Mouse (Mus musculus) neural tube, embryonic 13.5 days (tissue): ENCODE measurements at regions not wholly inside any gene's neighbourhood (a gene's known extent, or its start where the extent isn't known, plus 50 kb on each side); places are given as distances from the start of the nearest gene placed in this dataset.

Experiments
- ATAC-seq: fragments of 200-750 bp; cut with Nextera tagmentation; 2 replicates; pipeline ENCODE4 v1.8.0; 2017; ENCODE audit warnings: low read depth, mild to moderate bottlenecking, moderate TSS enrichment, moderate library complexity
- H3K27ac ChIP-seq: fragments of 300-500 bp; sonication (generic); replicated peaks from 2 replicates; pipeline ENCODE4 v1.5.1; 2015; ENCODE audit warnings: moderate library complexity, mild to moderate bottlenecking, inconsistent platforms
- H3K27me3 ChIP-seq: fragments of 300-500 bp; sonication (generic); 2 replicates; pipeline ENCODE4 v1.6.1; 2015; ENCODE audit warnings: mild to moderate bottlenecking, inconsistent platforms
- H3K36me3 ChIP-seq: fragments of 300-500 bp; sonication (generic); 2 replicates; pipeline ENCODE4 v1.6.1; 2015; ENCODE audit warnings: mild to moderate bottlenecking, inconsistent platforms
- H3K4me1 ChIP-seq: fragments of 300-500 bp; sonication (generic); replicated peaks from 2 replicates; pipeline ENCODE4 v1.6.1; 2015; ENCODE audit warnings: inconsistent platforms
- H3K4me2 ChIP-seq: fragments of 300-500 bp; sonication (generic); 2 replicates; pipeline ENCODE4 v1.6.1; 2015; ENCODE audit warnings: inconsistent platforms, mild to moderate bottlenecking, moderate library complexity
- H3K4me3 ChIP-seq: fragments of 300-500 bp; sonication (generic); 2 replicates; pipeline ENCODE4 v1.5.1; 2015; ENCODE audit warnings: mild to moderate bottlenecking, inconsistent platforms
- H3K9ac ChIP-seq: fragments of 300-500 bp; sonication (generic); 2 replicates; pipeline ENCODE4 v1.6.1; 2015; ENCODE audit warnings: moderate library complexity, mild to moderate bottlenecking, inconsistent platforms
- H3K9me3 ChIP-seq: fragments of 300-500 bp; sonication (generic); 2 replicates; pipeline ENCODE4 v1.6.1; 2016; ENCODE audit warnings: inconsistent platforms
- WGBS: fragments of 180-500 bp; shearing (Covaris S2); methylation state at CpG from one replicate; pipeline ENCODE4 v1.1.7; 2015; 5-methylcytosine and 5-hydroxymethylcytosine counted together

DNA sequence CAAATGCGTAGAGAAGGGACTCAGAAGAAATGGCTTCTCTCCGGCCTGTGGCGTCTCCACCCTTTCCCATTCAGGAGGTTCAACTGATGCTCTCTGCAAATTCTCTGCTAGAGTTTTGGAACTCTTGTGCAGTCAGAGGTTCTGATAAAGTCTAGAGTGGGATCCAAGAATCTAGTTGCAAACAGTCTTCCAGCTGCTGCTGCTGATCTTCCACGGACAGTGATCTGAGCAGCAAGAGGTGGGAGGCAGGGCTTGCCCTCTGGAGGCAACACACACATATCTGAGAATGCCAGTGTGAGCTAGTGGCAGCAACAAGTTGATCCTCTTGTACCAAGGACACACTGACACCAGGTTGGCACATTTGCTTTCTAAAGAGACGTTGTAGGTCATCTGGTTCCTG lies 93.4 kb upstream of the Gas1 start:
- WGBS = 93% methylated on average over 5 of the region's 5 CpGs
- H3K4me1 ChIP-seq = peaks cover 30% of the 10 kb centered on the region
- no peaks in the 10 kb centered on the region for H3K36me3 ChIP-seq
- no peak overlapping the region for H3K27ac ChIP-seq
- H3K4me3 ChIP-seq = no peak overlapping the region
- peaks cover 14% of the 10 kb centered on the region for H3K9me3 ChIP-seq
- 0 out of 2 replicates have a peak, but pooled peaks cover 8% of the 10 kb centered on the region for H3K27me3 ChIP-seq
- no peak for ATAC-seq
- no peak overlapping the region for H3K9ac ChIP-seq
- no peak overlapping the region for H3K4me2 ChIP-seq

DNA sequence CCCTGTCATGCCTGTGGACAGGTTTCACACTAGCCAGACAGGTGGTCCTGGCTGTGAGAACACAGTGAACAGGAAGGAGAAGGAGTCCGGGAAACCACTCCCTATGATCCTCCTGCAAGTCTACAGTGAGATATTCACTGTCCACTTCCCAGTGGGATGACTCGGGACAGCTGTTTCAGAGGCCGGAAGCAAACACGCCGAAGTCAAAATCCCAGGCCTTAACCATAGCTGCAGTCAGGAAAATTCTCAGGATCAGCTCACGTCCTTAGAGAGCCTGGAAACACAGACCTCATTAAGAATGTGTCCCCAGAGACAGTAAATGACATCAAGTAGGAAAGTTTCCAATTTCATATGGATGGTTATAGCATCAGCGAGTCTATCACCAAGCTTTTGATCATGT lies 96.2 kb upstream of the Gas1 start:
- Histone ChIP-seq H3K4me1 (peaks cover 12% of the 10 kb centered on the region), H3K36me3 (no peaks in the 10 kb centered on the region), H3K27me3 (0 out of 2 replicates have a peak, but pooled peaks cover 8% of the 10 kb centered on the region), H3K4me3 (no peak overlapping the region), H3K27ac (no peak overlapping the region), H3K9ac (no peak overlapping the region), H3K4me2 (no peak overlapping the region), H3K9me3 (peaks cover 14% of the 10 kb centered on the region)
- WGBS = 76% methylated on average over 7 of the region's 7 CpGs
- ATAC-seq = no peak

DNA sequence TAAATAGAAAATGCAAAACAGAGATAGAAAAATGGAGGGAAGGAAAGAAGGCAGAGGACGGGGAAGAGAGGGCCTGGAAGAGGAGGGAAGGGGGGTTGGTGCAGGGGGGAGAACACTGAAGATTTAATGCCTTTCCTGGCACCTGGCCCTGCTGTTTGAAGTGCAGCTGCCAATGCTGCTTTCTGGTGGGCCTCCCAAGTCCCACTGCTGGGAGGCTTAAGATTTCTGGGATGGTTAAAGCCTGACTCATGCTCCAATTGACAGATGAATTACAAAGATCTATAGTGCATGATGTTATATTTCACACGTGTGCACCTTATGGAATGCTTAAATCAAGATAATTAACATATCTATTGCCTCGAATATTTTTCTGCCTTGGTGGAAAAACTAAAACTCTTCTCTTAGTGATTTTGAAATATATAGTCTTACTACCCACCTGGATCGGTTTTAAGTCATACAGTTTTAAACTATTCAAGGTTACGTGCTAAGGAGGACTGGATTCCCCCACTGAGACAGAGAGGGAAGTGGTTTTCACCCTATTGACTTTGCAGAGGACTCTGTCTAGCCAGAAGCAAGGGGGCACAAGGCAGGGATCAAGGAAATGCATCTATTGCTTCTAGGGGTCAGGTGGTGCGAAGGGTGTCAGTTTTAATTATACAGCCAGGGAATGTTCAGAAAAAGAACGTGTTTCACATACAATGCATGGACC lies 105.5 kb upstream of the Gas1 start:
- Histone ChIP-seq H3K9me3 (no peaks in the 10 kb centered on the region), H3K4me1 (peaks cover 10% of the 10 kb centered on the region), H3K27ac (no peak overlapping the region), H3K9ac (no peak overlapping the region), H3K27me3 (no peaks in the 10 kb centered on the region), H3K4me2 (no peak overlapping the region), H3K36me3 (no peaks in the 10 kb centered on the region), H3K4me3 (no peak overlapping the region)
- ATAC-seq = no peak
- 55% methylated on average over 7 of the region's 7 CpGs for WGBS

DNA sequence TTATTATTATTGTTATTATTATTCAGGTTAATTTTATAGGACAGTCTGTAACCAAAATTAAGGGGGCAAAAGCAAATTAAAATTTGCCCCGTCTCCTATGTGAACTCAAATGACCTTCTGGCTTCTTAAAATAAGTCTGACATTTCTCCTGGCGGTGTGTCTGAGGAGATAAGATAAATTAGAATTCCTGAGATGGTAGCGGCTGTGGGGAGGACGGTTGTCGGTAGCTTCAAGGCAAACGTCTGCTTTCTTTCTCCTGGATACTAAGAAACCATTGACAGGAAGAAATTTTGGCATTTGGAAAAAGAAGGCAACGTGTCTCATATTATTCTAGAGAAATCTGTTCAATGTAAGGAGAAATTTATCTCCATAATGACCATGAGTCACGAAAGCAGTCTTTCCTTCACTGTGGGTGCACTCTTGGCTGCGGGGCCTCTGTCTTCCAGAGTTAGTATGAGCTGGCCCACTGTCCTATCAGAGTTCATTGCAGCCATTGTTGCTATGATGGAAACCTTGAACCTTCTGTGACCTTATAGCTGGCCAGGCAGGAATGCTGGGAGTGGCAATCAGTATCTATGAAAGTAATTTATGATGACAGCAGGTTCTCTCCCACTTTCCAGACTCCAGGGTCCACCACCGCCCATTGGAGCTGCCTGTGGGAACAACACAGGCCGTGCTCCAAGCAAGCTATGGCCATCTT lies 109.5 kb upstream of the Gas1 start:
- H3K27ac ChIP-seq = no peak overlapping the region
- H3K4me2 ChIP-seq = no peak overlapping the region
- no peak overlapping the region for H3K9ac ChIP-seq
- H3K4me3 ChIP-seq = no peak overlapping the region
- no peaks in the 10 kb centered on the region for H3K9me3 ChIP-seq
- peaks cover 10% of the 10 kb centered on the region for H3K4me1 ChIP-seq
- ATAC-seq = no peak
- no peaks in the 10 kb centered on the region for H3K27me3 ChIP-seq
- WGBS = 69% methylated on average over 11 of the region's 11 CpGs
- H3K36me3 ChIP-seq = no peaks in the 10 kb centered on the region

DNA sequence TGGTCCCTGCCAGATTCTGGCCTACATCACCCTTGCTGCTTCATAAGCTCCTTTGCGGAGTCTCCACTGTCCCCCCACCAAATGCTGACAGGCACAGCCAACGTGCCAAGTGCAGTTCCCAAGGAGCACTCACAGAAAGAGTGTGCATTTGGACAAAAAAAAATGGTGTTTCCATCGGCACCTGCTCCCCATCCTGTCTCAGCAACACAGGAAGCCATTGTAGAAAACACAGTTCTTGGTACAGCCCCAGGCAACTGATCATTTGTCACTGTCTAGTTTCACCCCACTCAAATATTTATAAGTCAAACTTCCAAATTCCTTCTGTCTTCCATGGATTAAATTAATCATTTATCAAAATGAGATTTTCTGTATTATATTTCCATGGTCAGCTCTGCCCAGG lies 112.5 kb upstream of the Gas1 start:
- Histone ChIP-seq H3K9ac (no peak overlapping the region), H3K4me2 (no peak overlapping the region), H3K36me3 (no peaks in the 10 kb centered on the region), H3K27ac (no peak overlapping the region), H3K4me1 (no peaks in the 10 kb centered on the region), H3K27me3 (no peaks in the 10 kb centered on the region), H3K4me3 (no peak overlapping the region), H3K9me3 (no peaks in the 10 kb centered on the region)
- no peak for ATAC-seq
- 35% methylated on average over 3 of the region's 3 CpGs for whole genome bisulfite sequencing

DNA sequence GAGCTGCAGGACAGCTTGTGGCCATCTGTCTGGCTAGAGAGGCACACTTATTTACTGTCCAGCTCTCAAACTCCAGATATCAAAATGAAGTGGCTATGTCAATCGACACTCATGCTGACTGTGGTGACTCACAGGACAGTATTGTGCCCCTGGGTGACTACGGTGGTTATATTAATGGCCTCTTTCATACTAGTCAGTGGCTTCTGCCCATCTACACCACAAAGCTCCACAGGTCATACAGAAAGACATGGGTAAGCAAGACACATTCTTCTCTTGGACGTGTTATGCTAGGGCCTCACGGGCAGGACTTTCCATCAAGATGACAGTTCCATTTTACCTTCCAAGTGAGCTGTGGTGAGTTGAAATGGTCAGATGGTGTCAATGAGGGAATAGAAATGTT lies 113.7 kb upstream of the Gas1 start:
- H3K27ac ChIP-seq = no peak overlapping the region
- H3K4me3 ChIP-seq = no peak overlapping the region
- no peak for ATAC-seq
- H3K9ac ChIP-seq = no peak overlapping the region
- no peaks in the 10 kb centered on the region for H3K9me3 ChIP-seq
- H3K4me1 ChIP-seq = no peaks in the 10 kb centered on the region
- no peaks in the 10 kb centered on the region for H3K27me3 ChIP-seq
- no peak overlapping the region for H3K4me2 ChIP-seq
- no peaks in the 10 kb centered on the region for H3K36me3 ChIP-seq
- 78% methylated on average over 4 of the region's 4 CpGs for WGBS

DNA sequence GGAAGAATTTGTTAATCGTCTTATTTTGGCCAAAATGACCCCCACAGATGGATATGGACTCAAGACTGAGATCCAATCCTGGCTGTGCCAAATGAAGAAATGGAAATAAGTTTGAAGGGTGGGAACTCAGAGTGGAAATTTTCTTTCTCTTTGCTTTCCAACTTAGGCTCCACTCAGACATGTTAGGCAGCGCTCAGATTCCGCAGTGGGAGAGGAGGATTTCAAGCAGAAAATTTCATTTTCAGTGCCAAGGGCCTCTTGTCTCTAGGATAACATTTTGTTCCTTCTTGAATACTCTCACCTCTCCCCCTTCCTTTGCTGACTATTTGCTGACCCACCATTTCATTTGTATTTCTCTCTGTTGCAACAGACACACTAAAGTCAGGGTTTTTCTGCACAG lies 114.2 kb upstream of the Gas1 start:
- Histone ChIP-seq H3K9ac (no peak overlapping the region), H3K27ac (no peak overlapping the region), H3K4me3 (no peak overlapping the region), H3K27me3 (no peaks in the 10 kb centered on the region), H3K9me3 (no peaks in the 10 kb centered on the region), H3K36me3 (no peaks in the 10 kb centered on the region), H3K4me2 (no peak overlapping the region), H3K4me1 (no peaks in the 10 kb centered on the region)
- 91% methylated on average over 3 of the region's 3 CpGs for WGBS
- ATAC-seq = no peak

DNA sequence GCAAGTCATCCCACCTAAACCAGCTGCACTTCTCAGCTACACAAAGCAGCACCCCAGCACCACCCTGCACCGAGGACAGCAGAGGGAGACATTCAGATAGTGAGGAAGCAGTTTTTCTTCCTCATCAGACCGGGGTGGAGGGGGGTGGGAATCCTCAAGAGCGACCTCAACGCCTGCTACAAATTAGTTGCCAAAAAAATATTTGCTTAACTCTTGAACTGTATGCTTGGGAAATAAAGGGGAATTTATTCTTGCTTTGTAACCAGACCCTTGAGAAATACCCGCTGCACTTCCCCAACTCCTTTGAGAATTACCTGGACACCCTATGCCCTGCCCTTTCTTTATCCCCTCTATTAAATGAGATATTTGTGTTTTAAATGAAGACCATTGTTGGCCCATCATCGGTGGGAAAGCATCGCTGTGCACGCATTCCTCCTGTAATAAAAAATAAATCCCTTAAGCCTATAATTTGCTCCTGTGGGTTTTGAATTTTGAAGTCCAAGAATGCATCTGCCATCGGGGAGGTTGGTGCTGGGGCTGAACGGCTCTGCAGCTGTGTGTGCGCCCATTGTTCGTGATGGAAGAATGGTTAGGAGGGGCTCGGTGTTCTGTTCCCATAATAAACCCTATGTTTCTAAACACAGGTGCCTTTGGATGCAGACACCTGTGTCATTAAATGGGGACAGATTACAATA lies 119.2 kb upstream of the Gas1 start:
- 75% methylated on average over 13 of the region's 13 CpGs for WGBS
- Histone ChIP-seq H3K27ac (no peak overlapping the region), H3K9ac (no peak overlapping the region), H3K4me1 (peaks cover 12% of the 10 kb centered on the region; the same call in 1 of the 2 replicates), H3K27me3 (no peaks in the 10 kb centered on the region), H3K4me3 (no peak overlapping the region), H3K36me3 (no peaks in the 10 kb centered on the region), H3K9me3 (no peaks in the 10 kb centered on the region), H3K4me2 (no peak overlapping the region)
- no peak for ATAC-seq

DNA sequence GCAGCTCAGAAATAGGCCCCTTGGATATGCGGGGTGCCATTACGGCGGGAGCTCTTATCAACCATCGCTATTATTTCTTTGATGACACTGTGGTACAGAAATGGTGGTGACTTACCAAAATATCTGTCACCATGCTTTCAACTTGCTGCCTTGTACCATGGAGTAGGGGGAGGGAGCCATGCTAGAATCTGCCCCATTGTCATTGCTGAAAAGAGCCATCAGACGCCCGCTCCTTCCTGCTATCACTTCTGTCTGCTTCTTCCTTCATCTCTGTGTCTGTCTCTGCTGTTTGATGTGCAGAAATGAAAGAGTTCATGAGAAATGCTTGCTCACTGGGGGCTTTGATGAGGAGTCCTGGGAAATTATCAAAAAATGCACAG lies 119.7 kb upstream of the Gas1 start:
- H3K27me3 ChIP-seq = no peaks in the 10 kb centered on the region
- ATAC-seq = no peak
- H3K4me1 ChIP-seq = peaks cover 12% of the 10 kb centered on the region; the same call in 1 of the 2 replicates
- WGBS = 94% methylated on average over 6 of the region's 6 CpGs
- no peaks in the 10 kb centered on the region for H3K36me3 ChIP-seq
- H3K4me3 ChIP-seq = no peak overlapping the region
- H3K9ac ChIP-seq = no peak overlapping the region
- H3K9me3 ChIP-seq = no peaks in the 10 kb centered on the region
- H3K27ac ChIP-seq = no peak overlapping the region
- H3K4me2 ChIP-seq = no peak overlapping the region

DNA sequence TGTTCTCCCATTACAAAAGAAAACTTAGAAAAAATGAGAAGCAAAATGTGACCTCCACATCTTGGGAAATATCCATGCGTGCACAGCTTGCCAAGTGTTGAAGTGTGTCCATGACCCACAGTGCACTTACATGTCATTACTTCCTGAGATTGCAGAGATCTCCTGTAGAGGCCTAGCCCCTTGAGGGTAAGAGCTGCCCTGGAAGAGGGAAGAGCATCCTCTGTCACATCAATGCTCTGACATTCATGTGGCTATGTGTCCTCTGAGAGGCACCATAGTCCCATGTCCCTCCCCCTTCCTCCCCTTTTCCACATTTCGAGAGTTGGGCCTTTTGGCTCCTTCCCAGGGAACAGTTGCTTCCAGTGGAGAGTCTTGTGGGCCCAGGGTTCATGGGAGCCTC lies 121.4 kb upstream of the Gas1 start:
- ATAC-seq = no peak
- Histone ChIP-seq H3K4me3 (no peak overlapping the region), H3K27me3 (no peaks in the 10 kb centered on the region), H3K9me3 (no peaks in the 10 kb centered on the region), H3K36me3 (no peaks in the 10 kb centered on the region), H3K4me2 (no peak overlapping the region), H3K9ac (no peak overlapping the region), H3K27ac (0 out of 2 replicates have a peak overlapping the region, but pooled peaks have one; percentile 11), H3K4me1 (peaks cover 12% of the 10 kb centered on the region; the same call in 1 of the 2 replicates)
- WGBS = 66% methylated on average over 2 of the region's 2 CpGs

DNA sequence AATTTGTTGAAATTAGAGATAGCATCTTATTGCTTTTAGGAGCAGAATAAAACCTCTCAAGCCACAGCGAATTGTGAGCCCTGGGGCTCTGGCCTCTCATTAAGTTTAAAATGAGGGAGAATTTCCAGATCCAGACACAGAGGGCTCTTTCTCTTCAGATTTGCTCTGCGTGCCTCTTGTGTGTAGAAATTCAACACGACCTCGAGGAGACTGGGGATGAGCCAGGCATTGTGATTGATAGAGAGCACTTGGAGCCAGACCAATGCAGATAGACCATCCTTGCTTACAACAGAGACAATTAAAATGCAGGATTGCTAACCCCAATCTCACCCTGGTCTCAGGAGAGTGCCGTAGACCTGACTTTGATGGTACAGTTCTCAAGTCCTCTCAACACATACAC lies 121.9 kb upstream of the Gas1 start:
- no peak for ATAC-seq
- Histone ChIP-seq H3K4me1 (peaks cover 12% of the 10 kb centered on the region; the same call in 1 of the 2 replicates), H3K9me3 (no peaks in the 10 kb centered on the region), H3K27ac (no peak overlapping the region), H3K27me3 (no peaks in the 10 kb centered on the region), H3K4me3 (no peak overlapping the region), H3K36me3 (no peaks in the 10 kb centered on the region), H3K9ac (no peak overlapping the region), H3K4me2 (no peak overlapping the region)
- WGBS = 46% methylated on average over 5 of the region's 5 CpGs

DNA sequence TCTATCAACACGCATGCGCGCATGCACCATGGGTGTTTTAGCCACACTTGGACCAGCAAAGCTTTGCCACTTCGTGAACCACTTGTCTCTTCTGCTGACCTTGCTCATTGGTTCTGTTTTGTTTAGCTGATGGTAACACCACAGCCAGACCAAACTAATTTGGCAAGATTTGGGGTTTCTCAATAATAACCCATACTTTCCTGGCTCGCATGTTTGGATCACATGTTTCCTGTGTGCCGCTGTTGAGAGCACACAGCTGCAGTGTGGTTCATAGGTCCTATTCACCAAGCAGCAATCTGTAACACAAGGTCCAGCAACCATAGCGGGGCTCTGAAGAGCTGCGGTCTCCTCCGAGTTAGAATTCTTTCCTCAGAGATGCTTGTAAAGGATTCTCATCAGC lies 126.4 kb upstream of the Gas1 start:
- no peak overlapping the region for H3K27ac ChIP-seq
- no peaks in the 10 kb centered on the region for H3K36me3 ChIP-seq
- no peak for ATAC-seq
- H3K27me3 ChIP-seq = no peaks in the 10 kb centered on the region
- no peak overlapping the region for H3K4me3 ChIP-seq
- H3K4me2 ChIP-seq = no peak overlapping the region
- 92% methylated on average over 9 of the region's 9 CpGs for WGBS
- H3K9me3 ChIP-seq = no peaks in the 10 kb centered on the region
- peaks cover 18% of the 10 kb centered on the region for H3K4me1 ChIP-seq
- H3K9ac ChIP-seq = no peak overlapping the region
